Mouse (Mus musculus) forebrain, embryonic 16.5 days (tissue): ENCODE results near the gene Cdh13. TPM values are rescaled to one million over a fixed set of nuclear protein-coding genes. Genes with fewer than 3 reads are reported as not detected.

Source experiments
- ATAC-seq: fragments of 200-750 bp; cut with Nextera tagmentation; 2 replicates; pipeline ENCODE4 v1.8.0; 2017; ENCODE audit warnings: mild to moderate bottlenecking, moderate library complexity
- H3K27ac ChIP-seq: fragments of 300-500 bp; sonication (generic); 2 replicates; pipeline ENCODE4 v1.5.1; 2014; ENCODE audit warnings: low read length, control low read depth
- H3K27me3 ChIP-seq: fragments of 300-500 bp; sonication (generic); replicated peaks from 2 replicates; pipeline ENCODE4 v1.6.1; 2014; ENCODE audit warnings: low read length; ENCODE audit not compliant: control insufficient read depth, insufficient read depth
- H3K36me3 ChIP-seq: fragments of 300-500 bp; sonication (generic); 2 replicates; pipeline ENCODE4 v1.6.1; 2014; ENCODE audit not compliant: control insufficient read depth, insufficient read depth
- H3K4me1 ChIP-seq: fragments of 300-500 bp; sonication (generic); replicated peaks from 2 replicates; pipeline ENCODE4 v1.6.1; 2014; ENCODE audit warnings: low read length; ENCODE audit not compliant: control insufficient read depth, insufficient read depth
- H3K4me2 ChIP-seq: fragments of 300-500 bp; sonication (generic); 2 replicates; pipeline ENCODE4 v1.6.1; 2014; ENCODE audit warnings: mild to moderate bottlenecking, low read length, control low read depth
- H3K4me3 ChIP-seq: fragments of 300-500 bp; sonication (generic); replicated peaks from 2 replicates; pipeline ENCODE4 v1.5.1; 2014; ENCODE audit warnings: mild to moderate bottlenecking, low read length, control low read depth
- H3K9ac ChIP-seq: fragments of 300-500 bp; sonication (generic); replicated peaks from 2 replicates; pipeline ENCODE4 v1.6.1; 2014; ENCODE audit warnings: low read depth, low read length, control low read depth
- H3K9me3 ChIP-seq: fragments of 300-500 bp; sonication (generic); 2 replicates; pipeline ENCODE4 v1.6.1; 2016; ENCODE audit warnings: low read length; ENCODE audit not compliant: control insufficient read depth
- WGBS: fragments of 180-500 bp; shearing (Covaris S2); extraction: QIAGEN DNeasy Blood & Tissue Kit; methylation state at CpG from one replicate; pipeline ENCODE4 v1.1.7; 2014; 5-methylcytosine and 5-hydroxymethylcytosine counted together
- polyA plus RNA-seq: library from polyadenylated mRNA; unstranded; fragments of >200 nt; fragmentation: Nextera tagmentation; extraction: Ambion mirVana; gene quantifications from 2 replicates; pipeline ENCODE4 v1.2.1, GENCODE M21; 2015

Cdh13 gene
- polyA plus RNA-seq, 1 experiment from 2014 or later, result 129 TPM

DNA sequence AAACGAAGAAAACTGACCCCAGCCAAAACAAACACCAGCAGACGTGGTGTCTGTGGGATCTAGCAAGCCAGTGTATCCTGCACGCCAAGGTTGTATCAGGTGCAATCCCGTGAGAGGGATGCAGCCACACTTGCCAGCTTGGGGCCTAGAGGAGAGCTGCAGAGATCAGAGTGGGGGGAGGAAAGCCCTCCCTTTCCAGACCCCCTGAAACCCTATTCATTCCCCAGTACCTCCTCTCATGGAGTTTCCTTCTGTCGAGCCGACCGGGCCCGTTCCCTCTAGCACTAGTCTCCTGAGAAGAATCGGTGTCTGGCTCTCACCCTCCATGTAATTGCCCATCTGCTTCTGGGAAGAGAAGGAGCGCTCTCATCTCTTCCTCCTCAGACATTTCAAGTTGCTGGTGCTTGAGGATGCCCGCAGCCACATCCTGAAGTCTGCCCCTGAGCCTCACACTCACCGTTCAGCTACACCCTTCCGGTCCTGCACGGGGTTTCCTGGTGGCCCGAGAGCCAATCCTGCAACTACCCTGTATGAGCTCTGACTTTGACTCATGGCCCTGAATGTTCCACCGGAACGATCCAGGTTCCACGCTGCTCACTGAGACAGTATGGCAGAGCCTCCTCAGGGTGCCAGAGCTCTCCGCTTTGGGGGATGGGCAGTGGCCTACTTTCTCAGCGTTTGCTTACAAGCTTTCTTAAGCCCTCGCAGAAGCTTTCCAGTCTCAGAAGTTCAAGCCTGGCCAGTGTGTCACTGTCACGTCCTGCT lies 351.9 kb downstream of the Cdh13 start:
- no peak for ATAC-seq
- WGBS, result 66% methylated on average over 22 of the region's 22 CpGs
- no peak overlapping the region for H3K9ac ChIP-seq

DNA sequence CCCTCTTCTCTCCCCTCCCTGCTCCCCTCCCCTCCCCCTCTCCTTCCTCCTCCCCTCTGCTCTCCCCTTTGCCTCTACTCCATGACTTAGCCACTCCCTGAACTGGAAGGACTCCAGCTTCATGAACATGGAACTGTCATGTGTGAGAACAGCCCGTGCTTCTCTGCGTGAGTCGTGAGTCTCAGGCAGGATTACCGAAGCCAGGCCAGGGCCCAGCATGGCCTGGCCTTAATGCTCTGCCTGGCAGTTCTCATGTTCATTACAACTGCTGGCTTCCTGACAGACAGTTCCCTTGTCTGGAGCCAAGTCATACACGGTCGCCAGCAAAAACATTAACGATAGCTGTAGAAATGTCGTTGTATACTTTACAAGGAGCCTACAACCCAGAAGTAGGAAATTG lies 356.1 kb downstream of the Cdh13 start:
- peaks cover 3% of the 10 kb centered on the region; the same call in 1 of the 2 replicates for H3K4me1 ChIP-seq
- H3K4me2 ChIP-seq, result no peak overlapping the region
- WGBS, result 67% methylated on average over 8 of the region's 8 CpGs
- no peak overlapping the region for H3K9ac ChIP-seq
- peak overlapping the region; percentile 33; the same call in 1 of the 2 replicates for H3K27ac ChIP-seq
- H3K4me3 ChIP-seq, result no peak overlapping the region
- ATAC-seq, result 0 out of 2 replicates have a peak, but pooled peaks have one; percentile 28
- H3K36me3 ChIP-seq, result no peaks in the 10 kb centered on the region
- H3K9me3 ChIP-seq, result no peaks in the 10 kb centered on the region
- H3K27me3 ChIP-seq, result no peaks in the 10 kb centered on the region

More for the DNA sequence above, 351.9 kb downstream of the Cdh13 start:
- Histone ChIP-seq H3K4me3 (no peak overlapping the region), H3K9me3 (no peaks in the 10 kb centered on the region), H3K4me1 (peaks cover 3% of the 10 kb centered on the region; the same call in 1 of the 2 replicates), H3K4me2 (no peak overlapping the region), H3K36me3 (no peaks in the 10 kb centered on the region), H3K27me3 (no peaks in the 10 kb centered on the region), H3K27ac (no peak overlapping the region)

DNA sequence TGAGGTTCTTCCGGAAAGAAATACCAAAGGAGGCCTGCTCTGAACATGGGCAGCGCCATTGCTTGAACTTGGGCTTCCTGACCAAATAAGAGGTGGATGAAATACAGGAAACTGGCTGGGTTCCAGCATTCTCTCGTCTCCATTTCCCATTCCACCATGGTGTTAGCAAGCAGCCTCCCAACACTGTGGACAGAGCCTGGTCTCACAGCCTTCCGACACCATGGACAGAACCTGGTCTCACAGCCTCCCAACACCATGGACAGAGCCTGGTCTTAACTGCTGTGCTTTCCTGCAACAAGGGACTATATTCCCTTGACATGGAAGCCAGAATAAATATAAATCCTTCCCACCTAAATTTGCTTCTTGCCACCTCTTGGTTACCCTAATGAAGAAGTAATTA lies 358.3 kb downstream of the Cdh13 start:
- Histone ChIP-seq H3K9ac (no peak overlapping the region), H3K9me3 (no peaks in the 10 kb centered on the region), H3K27ac (no peak overlapping the region), H3K4me2 (no peak overlapping the region), H3K4me3 (no peak overlapping the region), H3K36me3 (no peaks in the 10 kb centered on the region), H3K4me1 (peaks cover 3% of the 10 kb centered on the region; the same call in 1 of the 2 replicates), H3K27me3 (no peaks in the 10 kb centered on the region)
- 81% methylated on average over 4 of the region's 4 CpGs for WGBS
- no peak for ATAC-seq

- H3K27ac ChIP-seq, result no peak overlapping the region
- ATAC-seq, result no peak
- H3K27me3 ChIP-seq, result no peaks in the 10 kb centered on the region
- H3K4me3 ChIP-seq, result no peak overlapping the region
- H3K9me3 ChIP-seq, result no peaks in the 10 kb centered on the region
- 0 out of 2 replicates have a peak, but pooled peaks cover 1% of the 10 kb centered on the region for H3K4me1 ChIP-seq
- H3K9ac ChIP-seq, result no peak overlapping the region
- H3K36me3 ChIP-seq, result no peaks in the 10 kb centered on the region
- H3K4me2 ChIP-seq, result no peak overlapping the region
- 71% methylated on average over 6 of the region's 6 CpGs for WGBS
Measured at GRCm38 (mm10) chr8:118648801-118649537, 365.4 kb downstream of the Cdh13 start.

- no peak overlapping the region for H3K27ac ChIP-seq
- H3K4me3 ChIP-seq, result no peak overlapping the region
- WGBS, result 95% methylated on average over 4 of the region's 4 CpGs
- no peaks in the 10 kb centered on the region for H3K27me3 ChIP-seq
- no peak for ATAC-seq
- no peak overlapping the region for H3K4me2 ChIP-seq
- 0 out of 2 replicates have a peak, but pooled peaks cover 2% of the 10 kb centered on the region for H3K4me1 ChIP-seq
- no peaks in the 10 kb centered on the region for H3K9me3 ChIP-seq
- H3K9ac ChIP-seq, result no peak overlapping the region
- H3K36me3 ChIP-seq, result no peaks in the 10 kb centered on the region
Measured at GRCm38 (mm10) chr8:118649981-118650380, 366.4 kb downstream of the Cdh13 start.

DNA sequence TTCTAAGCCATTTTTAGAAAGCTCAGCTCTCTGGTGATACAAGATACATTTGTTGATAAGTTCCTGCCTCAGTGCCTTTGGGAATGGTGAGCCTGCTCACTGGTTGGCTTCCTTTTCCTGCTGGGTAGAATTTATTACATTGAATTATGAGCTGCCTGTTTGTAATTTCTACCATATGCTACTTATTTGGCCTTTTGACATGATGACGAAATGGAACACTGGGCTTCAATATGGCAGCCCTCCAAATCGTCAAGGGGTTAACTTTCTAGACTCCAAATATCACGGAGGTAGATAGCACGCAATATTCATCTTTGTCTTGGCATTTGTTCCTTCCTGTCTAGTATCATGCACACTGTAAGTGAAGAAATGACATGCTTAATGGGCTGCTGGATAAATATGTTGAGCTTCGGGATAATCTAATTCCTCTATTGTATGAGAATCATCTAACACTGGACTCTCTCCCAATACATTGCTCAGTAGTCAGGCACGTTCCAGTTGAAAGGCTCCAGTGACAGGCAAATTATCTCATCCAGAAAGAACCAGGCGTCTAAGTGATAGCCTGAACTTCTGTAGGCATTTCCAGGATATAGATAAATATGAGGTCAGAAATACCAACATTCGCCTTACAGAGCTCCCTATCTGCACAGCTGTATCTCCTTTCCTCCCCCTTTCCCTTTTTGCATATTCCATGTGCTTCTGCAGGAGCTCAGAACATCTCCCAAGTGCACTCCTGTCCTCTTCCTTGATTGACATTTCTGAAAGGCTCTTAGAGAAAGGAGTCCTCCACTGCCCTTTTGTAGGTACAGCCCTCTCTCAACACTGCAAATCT lies 378.7 kb downstream of the Cdh13 start:
- no peaks in the 10 kb centered on the region for H3K4me1 ChIP-seq
- no peaks in the 10 kb centered on the region for H3K36me3 ChIP-seq
- H3K27ac ChIP-seq, result no peak overlapping the region
- H3K9me3 ChIP-seq, result no peaks in the 10 kb centered on the region
- no peak overlapping the region for H3K4me3 ChIP-seq
- no peak overlapping the region for H3K4me2 ChIP-seq
- ATAC-seq, result no peak
- WGBS, result 83% methylated on average over 8 of the region's 8 CpGs
- no peak overlapping the region for H3K9ac ChIP-seq
- no peaks in the 10 kb centered on the region for H3K27me3 ChIP-seq

- Histone ChIP-seq H3K4me1 (peaks cover 3% of the 10 kb centered on the region; the same call in 1 of the 2 replicates), H3K4me2 (no peak overlapping the region), H3K36me3 (no peaks in the 10 kb centered on the region), H3K9me3 (no peaks in the 10 kb centered on the region), H3K9ac (no peak overlapping the region), H3K27me3 (no peaks in the 10 kb centered on the region), H3K4me3 (no peak overlapping the region), H3K27ac (no peak overlapping the region)
- ATAC-seq, result no peak
- 88% methylated on average over 5 of the region's 5 CpGs for WGBS
Measured at GRCm38 (mm10) chr8:118665081-118665480, 381.5 kb downstream of the Cdh13 start.

DNA sequence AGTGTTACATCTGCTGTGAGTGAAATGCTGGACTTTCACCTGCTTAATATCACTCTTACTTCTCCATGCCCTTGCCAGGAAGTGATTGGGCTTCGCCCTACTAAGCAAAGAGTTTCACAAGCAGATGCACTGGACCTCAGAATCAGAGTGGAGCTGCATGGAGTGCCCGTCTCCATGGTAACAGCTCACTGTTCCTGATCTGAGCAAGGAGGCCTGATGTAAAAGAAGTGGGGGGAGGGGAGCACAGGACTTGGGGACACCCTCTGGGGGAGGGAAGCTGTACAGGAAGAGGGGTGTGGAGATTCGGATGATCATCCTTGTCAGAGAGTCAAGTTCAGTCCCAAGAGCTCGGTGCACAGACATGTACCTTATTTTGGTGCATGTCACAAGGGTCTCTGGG lies 384.2 kb downstream of the Cdh13 start:
- Histone ChIP-seq H3K4me1 (peaks cover 3% of the 10 kb centered on the region; the same call in 1 of the 2 replicates), H3K4me2 (no peak overlapping the region), H3K9me3 (no peaks in the 10 kb centered on the region), H3K27me3 (no peaks in the 10 kb centered on the region), H3K27ac (no peak overlapping the region), H3K36me3 (no peaks in the 10 kb centered on the region), H3K4me3 (no peak overlapping the region), H3K9ac (no peak overlapping the region)
- no peak for ATAC-seq
- 82% methylated on average over 4 of the region's 4 CpGs for WGBS

- Histone ChIP-seq H3K4me2 (no peak overlapping the region), H3K36me3 (no peaks in the 10 kb centered on the region), H3K27ac (no peak overlapping the region), H3K4me1 (no peaks in the 10 kb centered on the region), H3K9me3 (no peaks in the 10 kb centered on the region), H3K27me3 (no peaks in the 10 kb centered on the region), H3K4me3 (no peak overlapping the region), H3K9ac (no peak overlapping the region)
- no peak for ATAC-seq
- WGBS, result 87% methylated on average over 6 of the region's 6 CpGs
Measured at GRCm38 (mm10) chr8:118676233-118676632, 392.7 kb downstream of the Cdh13 start.
